Mouse (Mus musculus) liver, adult 2 months (tissue): ENCODE results near the gene Tsnax.

ENCODE experiments used
- CTCF ChIP-seq: fragments of 200-500 bp; IDR thresholded peaks from 2 replicates; pipeline ENCODE4 v1.5.1; 2011; ENCODE audit warnings: low read depth, low read length, control low read depth
- POLR2A ChIP-seq: fragments of 200-500 bp; IDR thresholded peaks from 2 replicates; pipeline ENCODE4 v1.6.1; 2011; ENCODE audit warnings: low read length, control low read depth; ENCODE audit not compliant: insufficient read depth; ENCODE audit errors: extremely low read depth

- TF ChIP-seq CTCF (no peak), POLR2A (no peak)
These were observed 54.8 kb downstream of the Tsnax start for GRCm38 (mm10) chr8:125067596-125067960.
